Mouse (Mus musculus) kidney, adult 8-10 months (tissue): Measurements from ENCODE around the gene Slit3.

Experiments used
- DNase-seq, 2 experiments: peaks; one replicate each; pipeline ENCODE4 v3.0.0; 2022

Gene Slit3

DNA sequence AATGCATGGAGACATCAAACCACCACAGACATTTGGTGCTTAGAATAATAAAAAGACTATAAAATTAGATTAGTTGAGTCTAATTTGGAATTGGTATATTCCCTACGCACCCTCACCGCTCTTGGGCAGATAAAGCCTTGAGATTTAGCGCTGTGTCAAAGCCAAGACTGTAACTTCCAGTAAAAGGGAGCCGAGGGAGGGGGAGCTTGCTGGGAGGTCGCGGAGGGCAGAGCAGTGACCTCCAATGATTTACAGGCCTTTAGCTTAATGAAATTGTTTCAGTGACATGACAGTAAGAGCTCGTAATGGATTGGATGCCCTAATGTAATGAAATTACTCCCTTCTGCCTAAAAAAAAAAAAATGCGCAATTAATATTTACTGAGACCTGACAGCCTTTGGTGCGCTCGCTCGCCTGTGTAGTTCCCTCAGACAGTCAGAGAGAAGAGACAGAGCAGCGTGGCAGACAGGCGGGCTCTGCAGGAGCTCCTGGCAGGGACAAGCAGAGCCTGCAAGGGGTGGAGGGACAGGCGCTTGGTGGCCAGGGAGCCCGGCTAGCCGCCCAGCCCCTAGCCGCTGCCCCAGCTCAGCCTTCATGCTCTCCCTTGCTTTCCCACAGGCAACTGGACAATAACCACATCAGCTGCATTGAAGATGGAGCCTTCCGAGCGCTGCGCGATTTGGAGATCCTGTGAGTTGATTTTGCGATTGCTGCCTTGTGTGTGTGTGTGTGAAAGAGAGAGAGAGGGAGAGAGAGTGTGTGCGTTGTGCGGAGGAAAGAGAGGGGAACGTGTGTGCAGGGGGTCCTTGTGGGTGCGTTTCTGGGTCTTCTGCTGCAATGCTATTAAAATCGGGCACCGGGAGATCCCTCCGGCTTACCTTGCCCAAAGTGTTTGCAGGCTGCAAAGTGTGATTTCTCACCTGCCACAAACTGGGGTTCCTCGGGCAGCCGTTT is 423.4 kb downstream of the Slit3 start:
- no peak for DNase-seq

GRCm38 (mm10) chr11:35546081-35546822 is 425.2 kb downstream of the Slit3 start:
- no peak for DNase-seq

DNA sequence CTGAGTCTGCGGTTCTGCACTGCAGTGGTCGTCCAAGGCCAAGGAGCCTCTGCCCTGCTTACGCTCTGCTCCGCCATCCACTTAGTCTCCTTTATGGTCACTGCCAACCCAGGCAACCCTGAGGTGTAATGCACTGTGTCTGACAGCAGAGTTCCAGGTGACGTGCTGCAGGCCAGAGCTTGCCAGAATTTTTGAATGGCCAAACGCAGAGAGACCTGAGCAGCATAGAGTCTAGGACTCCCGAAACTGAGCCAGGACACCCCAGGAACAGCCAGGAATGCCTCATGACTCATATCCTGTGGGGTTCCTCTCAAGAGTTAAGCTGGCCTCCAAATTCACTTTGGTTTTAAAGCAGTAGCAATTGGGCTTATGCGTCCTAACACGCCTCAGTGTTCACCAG is 429.0 kb downstream of the Slit3 start:
- DNase-seq, result no peak

DNA sequence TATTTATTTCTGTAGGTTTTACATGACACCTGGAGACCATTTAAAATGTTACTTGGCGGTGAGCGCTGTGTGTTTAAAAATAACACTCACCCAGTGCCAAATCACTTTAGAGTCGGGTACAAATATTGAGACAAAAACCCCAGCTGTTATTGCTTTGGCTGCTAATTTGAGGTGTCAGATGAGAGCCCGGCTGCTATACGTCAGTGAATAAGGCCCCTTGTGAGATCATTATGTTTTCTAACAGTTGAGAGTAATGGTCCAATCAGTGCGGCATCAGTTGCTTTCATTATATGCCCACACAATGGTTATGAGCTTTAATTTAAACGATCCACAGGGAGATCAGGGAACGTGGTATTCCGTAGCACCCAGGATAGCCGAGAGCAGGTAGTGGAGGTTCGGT is 435.2 kb downstream of the Slit3 start:
- no peak for DNase-seq

DNA sequence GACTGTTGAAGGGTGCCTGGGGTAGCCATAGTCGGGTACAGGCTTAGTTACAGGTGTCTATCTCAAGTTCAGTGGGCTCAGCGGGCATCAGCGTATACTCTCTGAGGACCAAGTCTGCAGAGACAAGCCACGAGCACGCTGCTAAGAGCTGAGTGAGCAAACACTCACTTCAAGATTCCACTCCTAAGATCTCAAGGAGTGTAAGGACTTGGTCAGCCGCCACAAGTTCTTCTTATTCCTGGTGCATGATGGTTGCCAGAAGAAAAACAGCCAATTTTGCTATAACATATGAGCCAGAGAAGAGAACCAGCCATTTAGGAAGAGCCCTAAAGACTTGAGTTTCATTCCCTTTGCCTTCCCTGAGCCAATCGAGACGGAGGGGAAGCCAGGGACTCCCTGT is 436.5 kb downstream of the Slit3 start:
- no peak for DNase-seq

- DNase-seq, result no peak
These were observed 437.3 kb downstream of the Slit3 start for GRCm38 (mm10) chr11:35558311-35558710.

DNA sequence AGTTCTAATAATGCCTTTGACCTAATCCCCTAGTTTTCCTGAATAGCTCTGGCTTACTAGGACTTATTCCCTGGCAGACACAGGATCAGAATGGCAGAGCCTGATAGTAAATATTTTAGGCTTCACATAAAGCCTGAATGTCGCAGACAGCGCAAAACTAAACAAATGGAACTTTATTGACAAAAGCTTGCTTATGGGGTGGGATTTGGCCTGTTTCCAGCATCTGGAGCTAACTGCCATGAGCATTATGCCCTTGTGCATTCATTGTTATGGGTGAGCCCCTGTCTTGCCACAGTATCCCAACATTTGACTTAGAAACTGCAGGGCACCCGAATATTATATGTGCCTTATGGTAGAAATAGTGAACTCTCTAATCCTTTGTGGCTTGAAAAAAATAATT is 438.4 kb downstream of the Slit3 start:
- no peak for DNase-seq

GRCm38 (mm10) chr11:35561760-35562159 is 440.7 kb downstream of the Slit3 start:
- DNase-seq, result no peak

- DNase-seq, result no peak
These were observed 444.3 kb downstream of the Slit3 start for GRCm38 (mm10) chr11:35565322-35565721.

DNA sequence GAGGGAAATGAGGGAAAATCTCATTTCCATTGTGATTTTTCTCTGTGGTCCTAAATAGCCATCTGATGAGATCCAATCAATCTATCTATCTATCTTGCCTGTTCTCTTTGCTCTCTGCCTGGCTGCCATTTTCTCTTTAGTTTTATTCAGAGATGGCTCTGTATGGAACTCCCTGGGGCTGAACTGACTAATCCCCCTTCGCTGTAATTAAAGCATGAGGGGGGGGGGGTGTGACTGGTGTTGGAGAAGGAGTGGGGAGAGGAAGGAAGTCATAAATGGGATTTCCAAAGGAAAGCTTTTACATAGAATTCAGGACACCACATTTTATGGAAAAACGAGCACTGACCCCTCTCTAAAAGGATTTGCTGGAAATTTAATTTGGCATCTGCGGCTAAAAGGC is 445.7 kb downstream of the Slit3 start:
- no peak for DNase-seq

DNA sequence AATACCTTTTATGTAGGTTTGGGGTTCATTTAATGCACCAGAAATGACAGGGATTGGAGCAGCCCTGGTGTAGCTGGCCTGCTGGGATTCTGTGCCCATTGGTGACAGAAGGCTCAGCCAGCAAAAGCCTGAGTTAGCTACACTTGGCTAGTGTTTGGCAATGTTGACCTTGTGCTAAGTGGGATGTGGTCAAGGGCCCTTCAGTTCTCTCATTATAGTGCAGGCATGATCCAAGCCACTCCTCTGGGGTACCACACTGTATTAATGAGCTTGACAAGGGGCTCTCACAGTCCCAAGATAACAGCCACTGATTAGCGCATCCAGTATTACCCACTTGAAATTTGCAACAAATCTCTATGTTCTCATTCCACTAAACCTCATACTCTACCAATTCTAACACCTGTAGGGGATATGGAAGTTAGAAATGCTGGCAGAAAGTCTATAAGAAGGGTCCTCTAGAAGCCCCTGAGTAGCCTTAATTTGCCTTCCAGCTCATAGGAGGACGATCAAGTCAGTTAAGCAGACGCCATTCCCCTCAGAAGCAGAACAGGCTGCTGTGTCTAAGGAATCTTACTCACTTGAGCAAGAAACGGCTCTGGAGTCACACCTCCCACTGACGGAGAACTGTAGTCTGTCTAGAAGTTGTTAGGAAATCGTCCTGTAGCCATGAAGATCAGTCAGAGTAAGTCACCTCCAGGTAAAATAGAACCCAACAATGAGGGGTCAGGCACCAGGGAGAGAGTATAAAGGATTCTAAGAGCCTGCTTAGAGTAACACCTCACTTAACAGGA is 448.3 kb downstream of the Slit3 start:
- DNase-seq, result no peak

DNA sequence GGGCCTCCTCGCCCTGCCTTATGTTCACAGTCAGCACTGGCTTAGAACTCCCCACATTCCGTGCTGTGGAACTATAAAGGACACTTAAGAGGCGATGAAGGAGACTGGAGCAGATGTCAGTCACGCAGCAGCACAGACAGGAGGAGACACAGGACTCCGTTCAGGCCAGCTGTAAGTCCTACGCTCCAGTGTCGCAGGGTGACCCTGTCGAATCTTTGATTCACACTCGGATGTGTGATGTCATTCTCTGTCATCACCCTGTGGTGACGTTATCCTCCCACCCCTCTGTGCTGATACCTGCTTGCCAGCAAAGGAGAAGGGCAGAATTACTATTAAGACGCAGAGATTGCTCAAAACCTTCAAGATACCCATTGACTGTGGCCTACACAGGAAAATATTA is 448.9 kb downstream of the Slit3 start:
- no peak for DNase-seq

DNA sequence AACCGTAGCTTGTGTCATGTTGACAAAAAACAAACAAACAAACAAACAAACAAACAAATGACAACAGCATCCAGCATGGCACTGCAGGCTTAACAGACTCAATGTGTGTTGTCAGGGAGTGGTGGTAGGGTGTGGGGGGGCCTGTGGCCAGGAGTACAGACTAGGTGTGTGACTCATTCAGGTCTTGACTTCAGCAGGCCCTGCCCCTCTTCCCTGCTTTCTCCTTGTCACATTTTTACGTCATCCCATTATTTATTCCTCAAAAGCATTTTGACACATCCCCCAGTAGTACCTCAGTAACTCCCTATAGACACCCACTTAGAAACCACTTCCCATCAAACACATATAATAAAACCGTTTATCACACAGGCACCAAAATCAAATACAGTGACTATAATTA is 450.9 kb downstream of the Slit3 start:
- DNase-seq, result no peak

- no peak for DNase-seq
These were observed 457.8 kb downstream of the Slit3 start for GRCm38 (mm10) chr11:35578796-35579195.

GRCm38 (mm10) chr11:35582591-35582990 is 461.6 kb downstream of the Slit3 start:
- no peak for DNase-seq

GRCm38 (mm10) chr11:35583633-35584032 is 462.6 kb downstream of the Slit3 start:
- DNase-seq, result no peak

DNA sequence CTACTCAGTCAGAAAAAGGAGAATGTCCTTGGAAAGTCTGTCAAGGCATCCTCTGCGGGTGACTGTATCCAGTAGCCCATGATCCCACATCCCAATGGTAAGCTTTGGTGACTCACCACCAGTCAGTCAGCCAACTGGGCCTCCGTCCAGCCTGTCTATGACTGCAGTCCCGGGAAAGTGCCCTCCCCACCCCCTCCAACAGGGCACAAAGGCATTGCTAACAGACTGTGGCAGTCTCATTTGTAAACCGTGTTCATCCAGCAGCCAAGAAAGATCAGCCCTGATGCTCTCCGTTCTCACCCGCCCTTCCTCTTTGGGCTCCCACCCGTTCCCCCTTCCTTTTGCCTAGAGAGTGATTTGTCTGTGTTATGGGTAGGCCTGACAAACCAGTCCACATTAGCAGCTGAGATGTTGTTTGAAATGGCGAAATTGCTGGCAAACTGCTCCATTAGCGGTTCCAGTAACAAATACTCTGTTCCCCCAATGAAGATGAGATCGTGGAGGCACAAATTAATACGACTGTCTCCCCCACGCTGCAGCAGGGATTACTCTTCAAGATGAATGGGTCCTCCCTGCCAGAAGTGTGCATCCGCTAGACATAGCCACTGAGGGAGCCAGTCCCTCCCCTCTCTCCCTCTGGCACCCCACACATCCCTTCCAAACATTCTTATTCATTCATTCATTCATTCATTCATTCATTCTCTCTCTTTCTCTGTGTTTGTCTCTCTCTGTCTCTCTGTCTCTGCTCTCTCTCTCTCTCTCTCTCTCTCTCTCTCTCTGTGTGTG is 466.3 kb downstream of the Slit3 start:
- DNase-seq, result peak; percentile 17 to 33

GRCm38 (mm10) chr11:35589892-35590291 is 468.9 kb downstream of the Slit3 start:
- DNase-seq, result no peak

GRCm38 (mm10) chr11:35593146-35594034 is 472.4 kb downstream of the Slit3 start:
- DNase-seq, result no peak

DNA sequence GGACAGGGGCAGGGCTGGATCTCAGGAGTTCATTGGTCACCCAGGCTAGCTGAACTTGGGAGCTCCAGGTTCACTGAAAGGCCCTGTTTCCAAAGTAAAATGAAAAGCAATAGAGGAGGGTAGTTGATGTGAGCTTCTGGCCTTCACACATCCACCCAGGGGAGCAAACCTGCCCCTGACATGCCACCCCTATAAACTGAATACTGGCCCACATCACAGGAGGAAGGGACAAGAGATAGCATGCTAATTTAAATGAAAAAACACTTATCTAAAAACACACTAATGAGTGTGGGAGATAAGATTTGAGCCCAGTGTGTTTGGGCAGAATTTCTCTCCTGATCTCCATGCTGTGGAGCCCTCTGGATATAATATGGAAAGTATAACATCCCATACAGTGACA is 475.0 kb downstream of the Slit3 start:
- DNase-seq, result no peak

GRCm38 (mm10) chr11:35597882-35598281 is 476.9 kb downstream of the Slit3 start:
- DNase-seq, result no peak
